Mouse (Mus musculus) heart, adult 2 months (tissue): ENCODE data around the gene 4933405L10Rik. TPM values are rescaled to one million over a fixed set of nuclear protein-coding genes. Genes with fewer than 3 reads are reported as not detected.

Experiments
- DNase-seq, 2 experiments: peaks; one replicate each; pipeline ENCODE4 v3.0.0; 2021
- H3K27ac ChIP-seq: fragments of 200-600 bp; 2 replicates; pipeline ENCODE4 v1.8.1; 2022
- H3K27me3 ChIP-seq: fragments of 200-500 bp; 2 replicates; pipeline ENCODE4 v1.6.1; 2012; ENCODE audit warnings: mild to moderate bottlenecking, low read length, inconsistent platforms, mixed read lengths; ENCODE audit not compliant: control insufficient read depth, insufficient read depth
- H3K36me3 ChIP-seq: fragments of 200-500 bp; 2 replicates; pipeline ENCODE4 v1.6.1; 2012; ENCODE audit warnings: low read length, inconsistent platforms; ENCODE audit not compliant: control insufficient read depth, insufficient read depth
- H3K4me1 ChIP-seq: fragments of 200-500 bp; 2 replicates; pipeline ENCODE4 v1.6.1; 2011; ENCODE audit warnings: low read length; ENCODE audit not compliant: control insufficient read depth, insufficient read depth
- H3K4me3 ChIP-seq: fragments of 200-600 bp; 2 replicates; pipeline ENCODE4 v1.8.1; 2022
- H3K79me2 ChIP-seq: fragments of 200-500 bp; replicated peaks from 2 replicates; pipeline ENCODE4 v1.6.1; 2012; ENCODE audit warnings: mild to moderate bottlenecking, inconsistent platforms, low read length, moderate library complexity, mixed read lengths; ENCODE audit not compliant: control insufficient read depth, insufficient read depth
- H3K9ac ChIP-seq: fragments of 200-500 bp; 2 replicates; pipeline ENCODE4 v1.6.1; 2012; ENCODE audit warnings: low read depth, mild to moderate bottlenecking, control low read depth, inconsistent platforms, low read length, mixed read lengths
- CTCF ChIP-seq: fragments of 200-600 bp; IDR thresholded peaks from 2 replicates; pipeline ENCODE4 v1.8.1; 2022; ENCODE audit warnings: antibody characterized with exemption, mild to moderate bottlenecking, moderate library complexity
- EP300 ChIP-seq: fragments of 200-500 bp; IDR thresholded peaks from 2 replicates; pipeline ENCODE4 v1.6.1; 2011; ENCODE audit warnings: low read depth, low read length, control low read depth; ENCODE audit not compliant: insufficient read depth
- POLR2A ChIP-seq: fragments of 200-500 bp; IDR thresholded peaks from 2 replicates; pipeline ENCODE4 v1.6.1; 2011; ENCODE audit warnings: mild to moderate bottlenecking, low read depth, low read length, control low read depth; ENCODE audit not compliant: insufficient read depth
- WGBS: fragments of 180-500 bp; shearing (Covaris S2); methylation state at CpG from one replicate; pipeline ENCODE4 v1.1.7; 2018; 5-methylcytosine and 5-hydroxymethylcytosine counted together
- intact Hi-C: fragments of 180-260 bp; cut with DNase I; formaldehyde crosslinking; loops from one replicate; pipeline ENCODE4 v1.15.1; 2025
- polyA plus RNA-seq: library from polyadenylated mRNA; depleted of rRNA; stranded (reverse); fragments of >200 nt; gene quantifications from 2 replicates; pipeline ENCODE4 v1.2.3, GENCODE M21; 2012
- total RNA-seq, 2 experiments: library from RNA; stranded (reverse); gene quantifications; 2 replicates each; pipeline ENCODE4 v1.2.3; 2021

Gene 4933405L10Rik
- total and polyA plus RNA-seq, 3 experiments: not detected

DNA sequence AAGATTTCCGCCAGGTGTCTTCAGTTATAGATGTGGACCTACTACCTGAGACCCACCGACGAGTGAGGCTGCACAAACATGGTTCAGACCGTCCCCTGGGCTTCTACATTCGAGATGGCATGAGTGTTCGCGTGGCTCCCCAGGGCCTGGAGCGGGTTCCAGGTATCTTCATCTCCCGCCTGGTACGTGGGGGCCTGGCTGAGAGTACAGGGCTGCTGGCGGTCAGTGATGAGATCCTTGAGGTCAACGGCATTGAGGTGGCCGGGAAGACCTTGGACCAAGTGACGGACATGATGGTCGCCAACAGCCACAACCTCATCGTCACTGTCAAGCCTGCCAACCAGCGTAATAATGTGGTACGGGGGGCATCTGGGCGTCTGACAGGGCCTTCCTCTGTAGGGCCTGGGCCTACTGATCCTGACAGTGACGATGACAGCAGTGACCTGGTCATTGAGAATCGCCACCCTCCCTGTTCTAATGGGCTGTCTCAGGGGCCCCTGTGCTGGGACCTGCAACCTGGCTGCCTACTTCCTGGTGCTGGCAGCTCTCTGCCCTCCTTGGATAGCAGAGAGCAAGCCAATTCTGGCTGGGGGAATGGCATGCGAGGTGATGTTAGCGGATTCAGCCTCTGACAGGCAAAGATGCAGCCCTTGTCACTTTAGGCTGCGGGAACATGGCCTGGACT is 4.6 kb upstream of the 4933405L10Rik start:
- no peaks in the 10 kb centered on the region for H3K36me3 ChIP-seq
- H3K4me3 ChIP-seq: no peak overlapping the region
- H3K27ac ChIP-seq: no peak overlapping the region
- peaks cover 4% of the 10 kb centered on the region for H3K4me1 ChIP-seq
- intact Hi-C loops: loop anchor here (5.0 kb wide), 2 partner anchors 66 to 309 kb away; partner anchors contain the start of genes Agrp, Ctcf and Ddx28
- H3K9ac ChIP-seq: no peak overlapping the region
- H3K79me2 ChIP-seq: no peaks in the 10 kb centered on the region
- 92% methylated on average over 24 of the region's 24 CpGs for WGBS
- no peak for DNase-seq
- no peaks in the 10 kb centered on the region for H3K27me3 ChIP-seq
- TF ChIP-seq POLR2A (no peak), CTCF (no peak), EP300 (no peak)

DNA sequence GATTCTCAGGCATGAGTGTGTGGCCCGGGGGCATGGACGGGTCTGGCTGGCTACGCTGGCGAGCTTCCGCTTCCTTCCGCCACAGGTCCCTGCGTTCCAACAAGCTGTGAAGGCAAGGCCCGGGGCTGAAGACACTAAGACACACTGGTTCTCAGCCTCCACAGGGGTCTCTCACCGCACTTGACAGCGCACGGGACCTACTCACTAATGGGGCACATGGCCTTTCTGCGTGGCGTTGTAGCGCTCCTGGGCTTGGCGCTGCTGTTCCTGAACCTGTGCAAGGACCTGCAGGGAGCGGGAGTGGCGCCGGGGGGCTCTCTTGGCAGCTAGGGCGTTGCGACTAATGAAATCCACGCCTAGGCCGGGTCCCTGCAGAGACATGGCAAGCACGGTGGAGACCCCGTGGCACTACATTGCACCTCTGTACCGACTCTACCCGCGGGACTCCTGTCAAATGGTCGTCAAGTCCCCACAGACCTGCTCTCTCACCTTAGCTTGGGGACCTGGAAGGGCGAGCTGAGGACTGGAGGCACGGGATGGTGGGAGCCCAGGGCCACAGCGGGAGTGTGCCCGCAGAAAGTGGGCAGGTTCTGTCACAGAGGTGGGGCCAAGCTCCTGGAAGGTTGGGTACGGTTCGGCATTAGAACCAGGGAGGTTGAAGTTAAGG is 3.2 kb upstream of the 4933405L10Rik start:
- no peak overlapping the region for H3K4me3 ChIP-seq
- WGBS: 93% methylated on average over 34 of the region's 34 CpGs
- no peak for TF ChIP-seq CTCF
- no peak for TF ChIP-seq EP300
- no peak for TF ChIP-seq POLR2A
- intact Hi-C loops: loop anchor here (5.0 kb wide), 2 partner anchors 67 to 308 kb away; partner anchors contain the start of genes Agrp, Ctcf and Ddx28
- DNase-seq: no peak
- no peak overlapping the region for H3K9ac ChIP-seq
- no peaks in the 10 kb centered on the region for H3K36me3 ChIP-seq
- no peaks in the 10 kb centered on the region for H3K27me3 ChIP-seq
- H3K79me2 ChIP-seq: no peaks in the 10 kb centered on the region
- no peak overlapping the region for H3K27ac ChIP-seq
- peaks cover 4% of the 10 kb centered on the region for H3K4me1 ChIP-seq

DNA sequence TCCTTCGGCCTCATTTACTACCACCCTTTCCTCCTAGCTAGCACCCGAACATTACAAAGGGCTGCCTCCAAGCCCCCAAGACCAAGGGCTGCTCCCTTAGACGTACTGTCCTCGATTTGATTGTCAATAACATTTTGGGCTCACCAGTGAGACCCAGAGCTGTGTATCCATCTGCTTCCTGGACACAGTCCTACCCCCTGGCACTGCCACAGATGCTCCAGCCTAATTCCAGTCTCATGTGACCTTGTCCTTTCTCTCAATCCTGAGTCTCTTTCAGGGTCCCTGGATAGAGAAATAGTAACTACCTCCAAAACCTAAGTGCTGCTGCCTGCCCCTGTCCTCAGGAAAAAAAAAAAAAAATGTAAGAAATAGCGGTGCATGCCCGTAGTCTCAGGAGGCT is 2.5 kb upstream of the 4933405L10Rik start:
- H3K27me3 ChIP-seq: no peaks in the 10 kb centered on the region
- H3K36me3 ChIP-seq: no peaks in the 10 kb centered on the region
- H3K27ac ChIP-seq: no peak overlapping the region
- 87% methylated on average over 6 of the region's 6 CpGs for WGBS
- no peaks in the 10 kb centered on the region for H3K79me2 ChIP-seq
- TF ChIP-seq EP300 (no peak), POLR2A (no peak), CTCF (no peak)
- H3K4me1 ChIP-seq: peaks cover 4% of the 10 kb centered on the region
- intact Hi-C loops: loop anchor here (5.0 kb wide), 2 partner anchors 68 to 307 kb away; partner anchors contain the start of genes Agrp, Ctcf and Ddx28
- no peak for DNase-seq
- H3K9ac ChIP-seq: no peak overlapping the region
- no peak overlapping the region for H3K4me3 ChIP-seq

GRCm38 (mm10) chr8:105706426-105706825 is 1.0 kb upstream of the 4933405L10Rik start:
- H3K27me3 ChIP-seq: no peaks in the 10 kb centered on the region
- peaks cover 4% of the 10 kb centered on the region for H3K4me1 ChIP-seq
- TF ChIP-seq CTCF (no peak), POLR2A (no peak), EP300 (no peak)
- WGBS: 85% methylated on average over 12 of the region's 12 CpGs
- no peak for DNase-seq
- H3K4me3 ChIP-seq: no peak overlapping the region
- H3K9ac ChIP-seq: no peak overlapping the region
- intact Hi-C loops: no loop called here
- no peak overlapping the region for H3K27ac ChIP-seq
- no peaks in the 10 kb centered on the region for H3K36me3 ChIP-seq
- H3K79me2 ChIP-seq: no peaks in the 10 kb centered on the region

DNA sequence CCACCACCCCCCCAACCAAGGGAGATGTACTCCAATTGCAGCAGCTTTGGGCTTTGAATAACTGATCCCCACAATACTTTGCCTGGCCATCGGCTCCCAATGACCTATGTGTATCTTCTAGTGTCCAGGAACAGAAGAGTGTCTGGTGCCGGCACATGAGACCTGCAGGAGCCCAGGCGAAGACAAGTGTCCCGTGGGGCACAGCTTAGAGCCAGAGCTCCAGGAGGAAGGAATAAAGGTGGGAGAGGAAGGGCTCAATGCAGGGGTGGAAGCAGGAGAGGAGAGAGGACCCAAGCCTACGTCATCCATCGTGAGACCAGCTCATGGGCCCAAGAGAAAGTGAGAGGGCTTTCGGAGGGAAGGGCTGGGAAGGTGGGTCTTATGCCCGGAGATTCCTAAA is 1.2 kb downstream of the 4933405L10Rik start:
- TF ChIP-seq EP300 (no peak), CTCF (no peak), POLR2A (no peak)
- Histone ChIP-seq H3K4me3 (no peak overlapping the region), H3K36me3 (no peaks in the 10 kb centered on the region), H3K27me3 (no peaks in the 10 kb centered on the region), H3K9ac (no peak overlapping the region), H3K27ac (no peak overlapping the region), H3K79me2 (no peaks in the 10 kb centered on the region), H3K4me1 (peaks cover 1% of the 10 kb centered on the region; the same call in 1 of the 2 replicates)
- intact Hi-C loops: no loop called here
- 92% methylated on average over 8 of the region's 8 CpGs for WGBS
- no peak for DNase-seq

GRCm38 (mm10) chr8:105709317-105709716 is 1.9 kb downstream of the 4933405L10Rik start:
- Histone ChIP-seq H3K27ac (no peak overlapping the region), H3K79me2 (no peaks in the 10 kb centered on the region), H3K27me3 (no peaks in the 10 kb centered on the region), H3K36me3 (no peaks in the 10 kb centered on the region), H3K9ac (no peak overlapping the region), H3K4me1 (peaks cover 1% of the 10 kb centered on the region; the same call in 1 of the 2 replicates), H3K4me3 (no peak overlapping the region)
- intact Hi-C loops: no loop called here
- no peak for DNase-seq
- WGBS: 72% methylated on average over 14 of the region's 14 CpGs
- TF ChIP-seq POLR2A (no peak), EP300 (no peak), CTCF (no peak)
